8 mouse cellular contexts compared by ENCODE assay signal in the genomic region with DNA sequence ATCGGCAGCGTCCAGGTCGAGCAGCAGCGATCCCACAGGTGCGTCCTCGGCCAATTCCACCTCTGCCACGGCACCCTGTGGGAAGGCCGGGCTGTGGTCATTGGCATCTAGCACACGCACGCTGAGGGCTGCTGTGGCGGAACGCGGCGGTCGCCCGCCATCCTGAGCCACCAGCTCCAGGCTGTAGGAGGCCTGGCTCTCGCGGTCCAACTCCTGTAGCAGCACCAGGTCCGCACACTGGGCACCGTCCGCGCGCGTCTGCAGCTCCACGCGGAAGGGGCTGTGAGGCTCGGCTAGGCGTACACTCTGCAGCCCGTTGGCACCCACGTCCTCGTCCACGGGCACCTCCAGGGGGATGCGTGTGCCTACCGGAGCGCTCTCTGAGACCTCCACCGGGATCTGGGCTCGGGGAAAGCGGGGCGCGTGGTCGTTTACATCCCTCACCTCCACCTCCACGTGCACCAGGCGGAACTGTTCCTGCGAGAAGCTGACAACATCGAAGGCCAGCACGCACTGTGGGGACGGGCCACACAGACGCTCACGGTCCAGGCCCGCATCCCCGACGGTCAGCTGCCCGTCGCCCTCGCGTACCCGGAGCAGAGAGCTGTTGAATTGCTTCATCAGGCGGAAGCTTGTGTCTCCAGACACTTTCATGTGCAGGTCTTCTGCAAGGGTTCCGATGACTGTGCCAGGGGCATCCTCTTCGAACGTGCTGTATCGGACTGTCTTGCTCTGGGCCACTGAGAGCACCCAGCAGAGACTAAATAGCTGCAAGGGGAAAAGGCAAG. TPM values are rescaled to one million over a fixed set of nuclear protein-coding genes. Genes with fewer than 3 reads are reported as not detected.
DNase-seq lines count a peak whose midpoint lies in the region; ATAC-seq and TF ChIP-seq lines count a peak whose summit lies in the region.

No protein-coding gene starts in this region.

- H3K4me3 ChIP-seq in heart, embryonic 11.5 days (ENCODE audit: low read depth, low read length), result peak overlapping the region; percentile 44
- peak overlapping the region; percentile 34 for H3K4me3 ChIP-seq in embryonic facial prominence, embryonic 12.5 days
- H3K4me3 ChIP-seq in olfactory bulb, adult 2 months (ENCODE audit: insufficient read depth, low read depth, low read length), result peak overlapping the region; percentile 57

- TF ChIP-seq POLR2A in olfactory bulb, adult 2 months (IDR thresholded peaks at IDR 0.05; ENCODE audit: insufficient read depth, low read depth, low read length), result no peak

- ATAC-seq in heart, embryonic 11.5 days (replicated peaks; ENCODE audit: insufficient number of reproducible peaks, low FRiP score, low TSS enrichment), result peak; percentile 12; the same call in 1 of the 2 replicates
- peak; percentile 8; the same call in 1 of the 2 replicates for ATAC-seq in embryonic facial prominence, embryonic 12.5 days (ENCODE audit: insufficient number of reproducible peaks, insufficient read depth, low FRiP score, low TSS enrichment)

- H3K4me1 ChIP-seq in heart, embryonic 11.5 days (ENCODE audit: control insufficient read depth, insufficient read depth, low read length), result peaks cover 21% of the 10 kb centered on the region
- peaks cover 41% of the 10 kb centered on the region for H3K4me1 ChIP-seq in embryonic facial prominence, embryonic 12.5 days
- peaks cover 27% of the 10 kb centered on the region for H3K4me1 ChIP-seq in olfactory bulb, adult 2 months (ENCODE audit: control insufficient read depth, insufficient read depth, low read length)

- DNase-seq in heart, postnatal 14 days, result no peak
- DNase-seq in CD4-positive helper T cell, adult 2 months (ENCODE audit: low read depth, low spot score), result peak; percentile 2
- peak; percentile 20 to 44 for DNase-seq in left cerebral cortex, postnatal 36 days (ENCODE audit: low spot score in 2 of 2)
- no peak for DNase-seq in lung, adult 18-20 months
- no peak for DNase-seq in urinary bladder, postnatal 4 days (ENCODE audit: low spot score in 2 of 2)

- no peaks in the 10 kb centered on the region for H3K36me3 ChIP-seq in heart, embryonic 11.5 days (ENCODE audit: control insufficient read depth, insufficient read depth, low read length)
- H3K36me3 ChIP-seq in embryonic facial prominence, embryonic 12.5 days, result no peaks in the 10 kb centered on the region

- intact Hi-C loops in heart, postnatal 14 days (cut with DNase I), result no loop called here
- intact Hi-C loops in left cerebral cortex, postnatal 36 days (cut with DNase I), result loop anchor here (1.0 to 10.0 kb wide), 3 partner anchors 144 to 447 kb away; no protein-coding TSS in a partner anchor

- no peak overlapping the region for H3K27ac ChIP-seq in heart, embryonic 11.5 days (ENCODE audit: low read depth, low read length)
- H3K27ac ChIP-seq in embryonic facial prominence, embryonic 12.5 days, result no peak overlapping the region
- peak overlapping the region; percentile 33 for H3K27ac ChIP-seq in olfactory bulb, adult 2 months (ENCODE audit: insufficient read depth, low read depth, low read length)

- no peak; the same call in 1 of the 2 replicates for TF ChIP-seq CTCF in olfactory bulb, adult 2 months (IDR thresholded peaks at IDR 0.05; ENCODE audit: insufficient read depth, low read depth, low read length)

- H3K4me2 ChIP-seq in heart, embryonic 11.5 days, result peak overlapping the region; percentile 73
- H3K4me2 ChIP-seq in embryonic facial prominence, embryonic 12.5 days (replicated peaks), result peak overlapping the region; percentile 48

- H3K9ac ChIP-seq in heart, embryonic 11.5 days (ENCODE audit: low read depth, low read length), result no peak overlapping the region
- H3K9ac ChIP-seq in embryonic facial prominence, embryonic 12.5 days, result no peak overlapping the region; the same call in 1 of the 2 replicates

- WGBS in heart, embryonic 11.5 days (ENCODE audit: insufficient replicate concordance), result 4% methylated on average over 60 of the region's 62 CpGs
- 3% methylated on average over 62 of the region's 62 CpGs for WGBS in embryonic facial prominence, embryonic 12.5 days
- 1% methylated on average over 62 of the region's 62 CpGs for WGBS in olfactory bulb, adult 2 months

- H3K27me3 ChIP-seq in heart, embryonic 11.5 days (ENCODE audit: control insufficient read depth, insufficient read depth, low read length), result peaks cover 83% of the 10 kb centered on the region
- peaks cover 89% of the 10 kb centered on the region for H3K27me3 ChIP-seq in embryonic facial prominence, embryonic 12.5 days

- no peaks in the 10 kb centered on the region for H3K9me3 ChIP-seq in heart, embryonic 11.5 days (replicated peaks; ENCODE audit: control insufficient read depth, low read length)
- no peaks in the 10 kb centered on the region for H3K9me3 ChIP-seq in embryonic facial prominence, embryonic 12.5 days

RNA-seq across cellular contexts. Expression of a gene that starts 0.6 kb away (rescaled TPM):
- 0.04 and 0.11 TPM in 2 replicates for polyA plus RNA-seq in heart, embryonic 11.5 days (2014; fragmentation: Nextera tagmentation; extraction: Ambion mirVana)
- under 1 TPM in 1 of 2 experiments, not detected in 1; 0.07 TPM for total RNA-seq in heart, postnatal 14 days (2021)
- polyA plus RNA-seq in embryonic facial prominence, embryonic 12.5 days (2016; fragmentation: Nextera tagmentation; extraction: Ambion mirVana), result 6.6 and 8.4 TPM in 2 replicates
- 10 to 100 TPM; 57.9 to 58.8 TPM for total RNA-seq in left cerebral cortex, postnatal 36 days (2021)
- polyA plus RNA-seq in olfactory bulb, adult 2 months (2012; ENCODE audit: insufficient read depth, insufficient read length, low replicate concordance, missing spikeins), result not detected in 2 replicates

Comparison
In these comparisons a context has a peak if more than half of its experiments do, and no peak if none do; other contexts are left out.
1. DNase-seq: peak in CD4-positive helper T cell, adult 2 months (single experiment) and left cerebral cortex, postnatal 36 days (2 of 2); none in heart, postnatal 14 days (0 of 2), lung, adult 18-20 months (0 of 2) and urinary bladder, postnatal 4 days (0 of 2).
2. Peak in every context shown above with its lines, with median percentiles within 50 percentile points of each other: H3K4me3 ChIP-seq.